Mouse (Mus musculus): ENCODE data around the gene Carm1. TPM values are rescaled to one million over a fixed set of nuclear protein-coding genes. Genes with fewer than 3 reads are reported as not detected.

Gene Carm1
- polyA plus RNA-seq, 1 experiment from 2014 or later: 36.1 TPM

DNA sequence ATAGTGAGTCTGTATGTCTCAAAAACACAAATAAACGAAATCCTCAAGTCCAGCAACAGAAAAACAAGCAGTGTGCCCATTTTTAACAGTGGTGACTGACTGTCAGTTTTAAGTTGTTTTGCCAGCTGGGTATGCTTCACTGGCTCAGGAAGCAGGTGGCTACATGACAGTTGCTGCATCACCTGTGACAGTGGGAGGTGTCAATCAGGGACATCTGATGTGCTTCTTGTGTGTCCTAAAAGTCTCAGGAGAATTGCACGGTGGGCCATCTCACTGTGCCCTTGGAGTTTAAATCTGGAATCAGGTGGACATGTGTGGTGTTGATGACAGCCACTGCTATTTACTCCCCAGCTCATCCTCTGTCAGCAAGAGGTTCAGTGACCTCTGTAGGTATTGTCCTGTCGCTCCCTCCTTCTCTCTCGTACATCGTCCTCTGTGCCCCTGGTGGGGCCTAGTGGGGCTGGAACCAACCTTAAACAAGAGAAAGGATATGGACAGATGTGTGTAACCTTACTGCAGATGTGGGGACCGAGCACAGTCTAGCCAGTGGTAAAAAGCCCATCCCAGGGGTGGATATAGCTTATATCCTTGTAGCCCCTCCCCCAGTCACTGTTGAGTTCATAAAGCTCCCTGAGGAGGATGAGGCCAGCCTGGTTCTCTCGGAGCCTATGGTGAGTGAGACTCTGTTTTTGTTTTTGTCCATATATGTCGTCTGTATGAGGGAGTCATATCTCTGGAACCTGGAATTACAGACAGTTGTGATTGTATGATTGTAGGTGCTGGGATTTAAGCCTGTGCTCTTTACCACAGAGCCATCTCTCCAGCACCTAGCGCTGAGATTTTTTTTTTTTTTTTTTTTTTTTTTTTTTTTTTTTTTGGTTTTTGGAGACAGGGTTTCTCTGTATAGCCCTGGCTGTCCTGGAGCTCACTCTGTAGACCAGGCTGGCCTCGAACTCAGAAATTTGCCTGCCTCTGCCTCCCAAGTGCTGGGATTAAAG, 78.9 kb downstream of the Carm1 start:
- Histone ChIP-seq H3K4me2 (no peak overlapping the region), H3K27ac (replicated peaks) (no peak overlapping the region), H3K36me3 (no peaks in the 10 kb centered on the region), H3K4me1 (peaks cover 6% of the 10 kb centered on the region), H3K9me3 (replicated peaks) (no peaks in the 10 kb centered on the region), H3K27me3 (replicated peaks) (no peaks in the 10 kb centered on the region), H3K9ac (replicated peaks) (no peak overlapping the region), H3K4me3 (replicated peaks) (no peak overlapping the region)
- ATAC-seq (ENCODE audit: low FRiP score): 0 out of 2 replicates have a peak, but pooled peaks have one; percentile 8
- 84% methylated on average over 10 of the region's 10 CpGs for WGBS

DNA sequence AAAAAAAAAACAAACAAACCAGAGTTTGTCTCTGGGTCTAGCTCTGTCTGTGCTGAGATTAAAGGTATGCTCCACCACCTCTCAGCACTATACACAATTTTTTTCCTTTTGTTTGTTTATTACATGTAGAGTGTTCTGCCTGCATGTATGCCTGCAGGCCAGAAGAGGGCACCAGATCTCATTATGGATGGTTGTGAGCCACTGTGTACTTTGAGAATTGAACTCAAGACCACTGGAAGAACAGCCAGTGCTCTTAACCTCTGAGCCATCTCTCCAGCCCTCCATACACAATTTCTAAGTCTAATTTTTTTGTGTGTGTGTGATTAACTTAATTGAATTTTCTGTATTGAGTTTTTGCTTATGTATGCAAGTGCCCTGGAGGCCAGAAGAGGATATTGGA, 79.9 kb downstream of the Carm1 start:
- Histone ChIP-seq H3K4me2 (no peak overlapping the region), H3K9me3 (replicated peaks) (no peaks in the 10 kb centered on the region), H3K9ac (replicated peaks) (no peak overlapping the region), H3K36me3 (no peaks in the 10 kb centered on the region), H3K4me1 (peaks cover 6% of the 10 kb centered on the region), H3K27me3 (replicated peaks) (no peaks in the 10 kb centered on the region), H3K27ac (replicated peaks) (no peak overlapping the region), H3K4me3 (replicated peaks) (no peak overlapping the region)
- ATAC-seq (ENCODE audit: low FRiP score): no peak

DNA sequence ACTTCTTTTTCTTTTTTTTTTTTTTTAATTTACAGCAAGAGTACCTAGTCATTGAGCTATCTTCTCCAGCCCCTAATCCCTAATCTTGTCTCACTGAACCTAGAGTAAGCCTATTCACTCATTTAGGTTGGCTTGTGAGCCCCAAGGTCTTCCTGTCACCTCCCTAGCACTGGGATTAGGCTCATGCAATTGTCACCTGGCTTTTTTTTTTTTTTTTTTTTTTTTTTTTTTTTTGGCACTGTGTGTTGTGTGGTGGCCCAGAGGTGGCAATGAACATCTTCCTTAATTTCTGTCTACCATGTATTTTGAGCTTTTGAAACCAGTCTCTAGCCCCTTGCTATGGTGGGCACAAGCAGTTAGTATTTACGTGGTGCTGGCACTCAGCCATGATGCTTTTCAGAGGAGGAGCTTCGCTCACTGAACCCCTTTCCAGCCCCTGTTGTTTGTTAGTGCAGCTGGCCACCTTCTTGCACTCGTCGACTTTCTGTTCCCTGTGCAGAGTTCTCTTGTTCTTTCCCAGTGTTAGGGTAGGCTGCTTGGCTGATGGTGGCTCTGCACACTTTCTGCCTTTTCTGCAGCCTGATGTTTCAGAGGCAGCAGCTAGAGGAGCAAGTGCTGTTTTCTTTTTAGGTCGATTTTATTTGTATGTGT, 80.6 kb downstream of the Carm1 start:
- 51% methylated on average over 5 of the region's 5 CpGs for WGBS
- no peak overlapping the region for H3K27ac ChIP-seq (replicated peaks)
- H3K9me3 ChIP-seq (replicated peaks): no peaks in the 10 kb centered on the region
- no peaks in the 10 kb centered on the region for H3K36me3 ChIP-seq
- H3K4me1 ChIP-seq: peaks cover 6% of the 10 kb centered on the region
- H3K9ac ChIP-seq (replicated peaks): no peak overlapping the region
- no peak for ATAC-seq (ENCODE audit: low FRiP score)
- H3K4me2 ChIP-seq: no peak overlapping the region
- no peaks in the 10 kb centered on the region for H3K27me3 ChIP-seq (replicated peaks)
- H3K4me3 ChIP-seq (replicated peaks): no peak overlapping the region

DNA sequence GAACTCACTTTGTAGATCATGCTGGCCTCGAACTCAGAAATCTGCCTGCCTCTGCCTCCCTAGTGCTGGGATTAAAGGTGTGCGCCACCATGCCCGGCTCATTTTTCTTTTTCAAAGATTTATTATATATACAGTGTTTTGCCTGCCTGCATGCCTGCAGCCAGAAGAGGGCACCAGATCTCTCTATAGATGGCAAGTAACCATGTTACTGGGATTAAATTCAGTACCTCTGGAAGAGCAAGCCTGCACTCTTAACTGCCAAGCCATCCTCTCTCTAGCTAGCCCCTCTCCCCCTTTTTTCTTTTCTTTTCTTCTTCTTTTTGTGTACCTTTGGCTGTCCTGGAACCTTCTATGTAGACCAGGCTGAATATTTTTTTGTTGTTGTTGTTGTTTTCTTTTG, 84.0 kb downstream of the Carm1 start:
- Histone ChIP-seq H3K27me3 (replicated peaks) (no peaks in the 10 kb centered on the region), H3K4me2 (no peak overlapping the region), H3K4me3 (replicated peaks) (no peak overlapping the region), H3K4me1 (peaks cover 10% of the 10 kb centered on the region), H3K9ac (replicated peaks) (no peak overlapping the region), H3K27ac (replicated peaks) (no peak overlapping the region), H3K36me3 (peaks cover 31% of the 10 kb centered on the region), H3K9me3 (replicated peaks) (no peaks in the 10 kb centered on the region)
- ATAC-seq (ENCODE audit: low FRiP score): no peak
- WGBS: 72% methylated on average over 3 of the region's 3 CpGs

DNA sequence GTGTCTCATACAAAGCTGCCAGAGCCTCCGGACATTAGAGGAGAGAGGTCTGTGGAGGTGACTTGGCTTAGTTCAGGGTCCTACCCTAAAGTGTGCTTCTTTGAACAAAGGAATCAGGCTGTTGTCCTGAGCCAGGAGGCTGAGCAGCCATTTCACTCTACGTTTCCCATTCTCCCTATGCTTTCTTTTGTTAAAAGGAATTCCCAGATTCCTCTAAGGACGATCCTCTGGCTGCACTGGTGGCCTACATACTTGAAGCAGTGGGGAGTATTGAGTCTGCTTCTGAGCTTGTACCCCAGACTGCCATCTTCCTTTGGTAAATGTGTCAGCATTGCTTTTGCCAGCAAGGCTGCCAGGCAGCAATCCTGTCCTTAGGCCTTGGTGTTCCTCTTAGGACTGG, 86.4 kb downstream of the Carm1 start:
- no peak overlapping the region for H3K4me3 ChIP-seq (replicated peaks)
- H3K27me3 ChIP-seq (replicated peaks): no peaks in the 10 kb centered on the region
- peaks cover 10% of the 10 kb centered on the region; the same call in 1 of the 2 replicates for H3K4me1 ChIP-seq
- H3K36me3 ChIP-seq: peaks cover 56% of the 10 kb centered on the region
- WGBS: 68% methylated on average over 3 of the region's 3 CpGs
- no peaks in the 10 kb centered on the region for H3K9me3 ChIP-seq (replicated peaks)
- no peak overlapping the region for H3K9ac ChIP-seq (replicated peaks)
- H3K4me2 ChIP-seq: no peak overlapping the region
- no peak overlapping the region for H3K27ac ChIP-seq (replicated peaks)
- no peak for ATAC-seq (ENCODE audit: low FRiP score)

DNA sequence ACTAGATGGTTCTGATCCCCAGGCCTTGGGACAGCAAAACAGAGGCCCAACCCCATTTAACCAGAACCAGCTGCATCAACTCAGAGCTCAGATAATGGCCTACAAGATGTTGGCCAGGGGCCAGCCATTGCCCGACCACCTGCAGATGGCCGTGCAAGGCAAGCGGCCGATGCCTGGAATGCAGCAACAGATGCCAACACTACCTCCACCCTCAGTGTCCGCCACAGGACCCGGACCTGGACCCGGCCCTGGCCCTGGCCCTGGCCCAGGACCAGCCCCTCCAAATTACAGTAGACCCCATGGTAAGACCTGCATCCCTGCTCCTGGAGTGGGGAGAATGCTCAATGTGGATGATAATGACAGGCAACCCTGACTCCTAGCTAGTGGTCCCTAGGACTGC, 88.9 kb downstream of the Carm1 start:
- 45% methylated on average over 7 of the region's 7 CpGs for WGBS
- H3K4me1 ChIP-seq: peaks cover 10% of the 10 kb centered on the region; the same call in 1 of the 2 replicates
- no peak overlapping the region for H3K9ac ChIP-seq (replicated peaks)
- no peaks in the 10 kb centered on the region for H3K9me3 ChIP-seq (replicated peaks)
- H3K36me3 ChIP-seq: peaks cover 81% of the 10 kb centered on the region
- no peak overlapping the region for H3K4me3 ChIP-seq (replicated peaks)
- no peak overlapping the region for H3K4me2 ChIP-seq
- ATAC-seq (ENCODE audit: low FRiP score): no peak
- no peak overlapping the region for H3K27ac ChIP-seq (replicated peaks)
- H3K27me3 ChIP-seq (replicated peaks): no peaks in the 10 kb centered on the region

DNA sequence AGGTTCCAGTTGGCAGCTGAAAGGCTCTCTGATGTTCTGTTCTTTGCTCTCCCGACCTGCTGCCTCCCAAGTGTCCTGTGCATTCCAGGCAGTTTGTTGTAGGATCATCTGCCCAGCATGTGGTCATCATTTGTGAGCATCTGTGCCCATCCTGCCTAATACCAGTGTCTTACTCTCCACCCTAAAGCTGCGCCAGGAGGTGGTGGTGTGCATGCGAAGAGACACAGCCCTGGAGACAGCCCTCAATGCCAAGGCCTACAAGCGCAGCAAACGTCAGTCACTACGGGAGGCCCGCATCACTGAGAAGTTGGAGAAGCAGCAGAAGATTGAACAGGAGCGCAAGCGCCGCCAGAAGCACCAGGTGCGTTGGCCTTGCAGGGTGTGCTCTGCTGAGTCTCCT, 92.3 kb downstream of the Carm1 start:
- WGBS: 93% methylated on average over 11 of the region's 11 CpGs

More for the DNA sequence above, 92.3 kb downstream of the Carm1 start:
- Histone ChIP-seq H3K4me1 (peaks cover 1% of the 10 kb centered on the region; the same call in 1 of the 2 replicates), H3K9ac (replicated peaks) (no peak overlapping the region), H3K36me3 (peaks cover 100% of the 10 kb centered on the region), H3K9me3 (replicated peaks) (no peaks in the 10 kb centered on the region), H3K4me3 (replicated peaks) (no peak overlapping the region), H3K4me2 (no peak overlapping the region), H3K27ac (replicated peaks) (no peak overlapping the region), H3K27me3 (replicated peaks) (no peaks in the 10 kb centered on the region)
- no peak for ATAC-seq (ENCODE audit: low FRiP score)

MicroRNA genes within 50 kb of the gene (microRNA counts, 519-probe panel; counts per million panel counts)
- not detected for microRNA mmu-miR-1946b

Small RNAs within 50 kb of the gene (microRNA-seq; reads per million reads assigned to microRNA genes)
- not detected for gene Mir1946b

Other genes starting within 250 kb of the Carm1 start
- 2.5 and 12.1 TPM in 2 replicates for gene Ap1m2, start 234.6 kb upstream of the Carm1 start, polyA plus RNA-seq (2015; fragmentation: Nextera tagmentation; extraction: Ambion mirVana)
- gene Slc44a2, start 226.2 kb upstream of the Carm1 start, polyA plus RNA-seq (2015; fragmentation: Nextera tagmentation; extraction: Ambion mirVana): 68.4 and 79.7 TPM in 2 replicates
- 189 and 205 TPM in 2 replicates for gene Ilf3, start 179.0 kb upstream of the Carm1 start, polyA plus RNA-seq (2015; fragmentation: Nextera tagmentation; extraction: Ambion mirVana)
- 47.6 and 55.6 TPM in 2 replicates for gene Qtrt1, start 135.1 kb upstream of the Carm1 start, polyA plus RNA-seq (2015; fragmentation: Nextera tagmentation; extraction: Ambion mirVana)
- 58.5 and 63.7 TPM in 2 replicates for gene Dnm2, start 122.0 kb upstream of the Carm1 start, polyA plus RNA-seq (2015; fragmentation: Nextera tagmentation; extraction: Ambion mirVana)
- 53.4 and 61.3 TPM in 2 replicates for gene Tmed1, start 36.6 kb upstream of the Carm1 start, polyA plus RNA-seq (2015; fragmentation: Nextera tagmentation; extraction: Ambion mirVana)
- 2.3 and 3.9 TPM in 2 replicates for gene AB124611, start 20.7 kb upstream of the Carm1 start, polyA plus RNA-seq (2015; fragmentation: Nextera tagmentation; extraction: Ambion mirVana)
- gene Timm29, start 45.8 kb downstream of the Carm1 start, polyA plus RNA-seq (2015; fragmentation: Nextera tagmentation; extraction: Ambion mirVana): 51.1 and 54.4 TPM in 2 replicates
- gene Yipf2, start 45.9 kb downstream of the Carm1 start, polyA plus RNA-seq (2015; fragmentation: Nextera tagmentation; extraction: Ambion mirVana): 24.5 and 27.0 TPM in 2 replicates
- gene Smarca4, start 69.3 kb downstream of the Carm1 start, polyA plus RNA-seq (2015; fragmentation: Nextera tagmentation; extraction: Ambion mirVana): 110 and 111 TPM in 2 replicates
- gene Ldlr, start 176.6 kb downstream of the Carm1 start, polyA plus RNA-seq (2015; fragmentation: Nextera tagmentation; extraction: Ambion mirVana): 15.3 and 23.1 TPM in 2 replicates
- gene Spc24, start 213.4 kb downstream of the Carm1 start, polyA plus RNA-seq (2015; fragmentation: Nextera tagmentation; extraction: Ambion mirVana): 17.2 and 39.7 TPM in 2 replicates